Mouse (Mus musculus) liver, postnatal 0 days (tissue): ENCODE measurements around the gene Myod1.

Source experiments
- CTCF ChIP-seq: sonication (generic); IDR thresholded peaks from 2 replicates; pipeline ENCODE4 v1.5.1; 2016; ENCODE audit warnings: antibody characterized with exemption, low read depth
- EP300 ChIP-seq: IDR thresholded peaks from 2 replicates; pipeline ENCODE4 v1.6.1; 2016; ENCODE audit warnings: antibody characterized with exemption, low read depth, mild to moderate bottlenecking

- TF ChIP-seq CTCF (no peak), EP300 (no peak)
These were observed 10.5 kb upstream of the Myod1 start for GRCm38 (mm10) chr7:46365810-46366209.
